In the genomic region with DNA sequence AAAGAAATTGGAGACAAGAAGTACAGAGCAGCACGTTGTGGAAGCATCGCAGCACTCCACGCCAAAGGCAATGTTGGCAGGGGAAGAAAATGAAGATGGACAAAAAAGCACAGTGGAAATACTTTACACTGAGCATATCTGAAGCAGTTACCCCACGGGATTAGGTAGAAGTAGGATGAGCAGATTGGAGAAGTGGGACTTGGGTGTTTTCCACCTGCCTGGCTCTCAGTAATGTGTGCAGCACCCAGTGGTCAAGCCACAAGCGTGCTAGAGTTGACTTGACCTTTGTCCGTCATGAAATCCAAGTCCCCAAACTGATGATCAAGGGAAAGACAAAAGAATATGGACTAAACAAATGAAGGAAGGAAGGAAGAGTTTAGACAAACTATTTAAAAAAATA, we compare ENCODE assay signal across 17 mouse cellular contexts.
A peak's percentile ranks its signal among the peaks of the same experiment; 100 is the strongest.
DNase-seq lines count a peak whose midpoint lies in the region; TF ChIP-seq lines count a peak whose summit lies in the region.
"Had no signal": no experiment of that assay in that cellular context is flagged by ENCODE, and none has a peak within 500 bp of the region (broad histone marks: within the 10 kb centered on the region; RNA-seq: fewer than 3 reads in every experiment).

No protein-coding gene starts in this region.

- WGBS in heart, embryonic 10.5 days, result 86% methylated on average over 6 of the region's 6 CpGs

- no peaks in the 10 kb centered on the region for H3K36me3 ChIP-seq in heart, embryonic 10.5 days
- H3K36me3 ChIP-seq in CH12.LX (replicated peaks in 1 of 2; ENCODE audit: control insufficient read depth in 1 of 2, insufficient read depth in 1 of 2, low read length in 1 of 2), result no peaks in the 10 kb centered on the region
- H3K36me3 ChIP-seq: G1E had no signal

- no peak overlapping the region for H3K4me3 ChIP-seq in heart, embryonic 10.5 days
- no peak overlapping the region for H3K4me3 ChIP-seq in CH12.LX (replicated peaks in 1 of 3; ENCODE audit: low read depth in 2 of 3, low read length in 2 of 3, poor library complexity in 1 of 3)

- no peaks in the 10 kb centered on the region for H3K9me3 ChIP-seq in heart, embryonic 10.5 days
- H3K9me3 ChIP-seq in CH12.LX (replicated peaks; ENCODE audit: low read length), result no peaks in the 10 kb centered on the region

- no peak overlapping the region for H3K9ac ChIP-seq in CH12.LX (ENCODE audit: insufficient read depth, low read depth)

- H3K27ac ChIP-seq in heart, embryonic 10.5 days, result no peak overlapping the region
- peak overlapping the region; percentile 74; the same call in 1 of the 2 replicates for H3K27ac ChIP-seq in CH12.LX (ENCODE audit: insufficient read depth, low read depth)

- H3K4me1 ChIP-seq in heart, embryonic 10.5 days, result no peaks in the 10 kb centered on the region
- peaks cover 35 to 46% of the 10 kb centered on the region in 2 experiments for H3K4me1 ChIP-seq in CH12.LX (ENCODE audit: control insufficient read depth in 1 of 2, insufficient read depth in 2 of 2)

- in situ Hi-C loops in CH12.LX (cut with MboI; ENCODE audit: low pct_ligation_motif_present, low pct_unique_long_range_greater_than_20kb, low sequenced_read_pairs), result no loop called here

- dilution Hi-C loops in CH12.LX (cut with MboI; ENCODE audit: extremely low pct_ligation_motif_present, extremely low pct_unique_long_range_greater_than_20kb, low sequenced_read_pairs), result no loop called here

- no peak; the same call in 1 of the 2 replicates for TF ChIP-seq RAD21 in CH12.LX (IDR thresholded peaks at IDR 0.05; ENCODE audit: low read depth, low read length)

- TF ChIP-seq POLR2A in CH12.LX (IDR thresholded peaks at IDR 0.05; ENCODE audit: low read depth, low read length), result no peak

- H3K27me3 ChIP-seq in heart, embryonic 10.5 days (ENCODE audit: insufficient read depth, poor library complexity, severe bottlenecking), result no peaks in the 10 kb centered on the region
- no peaks in the 10 kb centered on the region for H3K27me3 ChIP-seq in CH12.LX (replicated peaks)
- H3K27me3 ChIP-seq: Patski had no signal

- DNase-seq in heart, adult 11 months, result peak; percentile 30
- DNase-seq in heart, embryonic 10.5 days (ENCODE audit: low spot score), result no peak
- no peak for DNase-seq in CH12.LX (ENCODE audit: extremely low read depth)
- DNase-seq in gastrocnemius, adult 8-10 months (ENCODE audit: low spot score in 2 of 2), result no peak
- DNase-seq: adrenal gland, adult 2 months; adrenal gland, adult 8-10 months; adrenal gland, postnatal 10 days; adrenal gland, postnatal 14 days; adrenal gland, postnatal 25 days; adrenal gland, postnatal 36 days; B cell, adult 2 months; cerebellum, adult 11 months; cerebellum, adult 11-12 months; cerebellum, adult 18-20 months; cerebellum, adult 2 months had no signal

- TF ChIP-seq CTCF in CH12.LX (conservative IDR thresholded peaks at IDR 0.05 in 1 of 2, IDR thresholded peaks at IDR 0.05 in 1 of 2; ENCODE audit: low read depth in 2 of 2, low read length in 2 of 2), result no peak

- H3K4me2 ChIP-seq in CH12.LX (ENCODE audit: insufficient read depth, low read depth, poor library complexity, severe bottlenecking), result peak overlapping the region; percentile 56

- no peaks in the 10 kb centered on the region for H3K79me2 ChIP-seq in CH12.LX (replicated peaks; ENCODE audit: control insufficient read depth, extremely low read depth, insufficient read depth, poor library complexity, severe bottlenecking)

- peak; percentile 94 for TF ChIP-seq EP300 in CH12.LX (IDR thresholded peaks at IDR 0.05; ENCODE audit: low read length)

TF ChIP-seq in CH12.LX, 34 proteins besides CTCF, POLR2A, EP300 and RAD21:
- TF ChIP-seq MEF2A (IDR thresholded peaks at IDR 0.05; ENCODE audit: borderline replicate concordance, low read depth, low read length), result peak; percentile 82
- TF ChIP-seq PAX5 (IDR thresholded peaks at IDR 0.05; ENCODE audit: low read length), result no peak
- no peak for TF ChIP-seq ZC3H11A (IDR thresholded peaks at IDR 0.05; ENCODE audit: low read depth, low read length)
- peak; percentile 61; the same call in 1 of the 2 replicates for TF ChIP-seq CHD2 (IDR thresholded peaks at IDR 0.05; ENCODE audit: low read length)
- no peak for TF ChIP-seq HCFC1 (IDR thresholded peaks at IDR 0.05; ENCODE audit: low read depth, low read length)
- no peak for TF ChIP-seq E2F4 (IDR thresholded peaks at IDR 0.05; ENCODE audit: insufficient replicate concordance, low read depth, low read length)
- peak; percentile 49; the same call in 1 of the 2 replicates for TF ChIP-seq MXI1 (IDR thresholded peaks at IDR 0.05; ENCODE audit: low read depth, low read length)
- TF ChIP-seq MAX (IDR thresholded peaks at IDR 0.05; ENCODE audit: low read length), result peak; percentile 56; the same call in 1 of the 2 replicates
- TF ChIP-seq JUN (IDR thresholded peaks at IDR 0.05; ENCODE audit: insufficient read depth, low read depth, low read length), result peak; percentile 27; the same call in 1 of the 2 replicates
- TF ChIP-seq ETS1 (conservative IDR thresholded peaks at IDR 0.05; ENCODE audit: low read depth, low read length), result peak; percentile 59; the same call in 1 of the 2 replicates
- TF ChIP-seq TCF12 (IDR thresholded peaks at IDR 0.05; ENCODE audit: low read depth, low read length), result peak; percentile 78
- TF ChIP-seq SMC3 (IDR thresholded peaks at IDR 0.05; ENCODE audit: low read depth, low read length), result peak; percentile 30
- TF ChIP-seq IRF4 (IDR thresholded peaks at IDR 0.05; ENCODE audit: low read depth, low read length), result peak; percentile 95
- no peak for TF ChIP-seq ZMIZ1 (IDR thresholded peaks at IDR 0.05; ENCODE audit: low read depth, low read length)
- TF ChIP-seq ZKSCAN1 (IDR thresholded peaks at IDR 0.05; ENCODE audit: borderline replicate concordance, low read depth, low read length), result no peak
- TF ChIP-seq UBTF (IDR thresholded peaks at IDR 0.05; ENCODE audit: low read depth, low read length), result no peak
- no peak for TF ChIP-seq JUND (conservative IDR thresholded peaks at IDR 0.05; ENCODE audit: low read depth, low read length)
- TF ChIP-seq CHD1 (IDR thresholded peaks at IDR 0.05; ENCODE audit: low read depth, low read length), result no peak
- no peak for TF ChIP-seq TBP (conservative IDR thresholded peaks at IDR 0.05; ENCODE audit: low read depth, low read length)
- TF ChIP-seq BHLHE40 (IDR thresholded peaks at IDR 0.05; ENCODE audit: low read depth, low read length), result peak; percentile 91
- TF ChIP-seq MAZ (IDR thresholded peaks at IDR 0.05; ENCODE audit: low read depth, low read length), result peak; percentile 53; the same call in 1 of the 2 replicates
